Mouse (Mus musculus): ENCODE results near the gene Csrnp3. TPM values are rescaled to one million over a fixed set of nuclear protein-coding genes. Genes with fewer than 3 reads are reported as not detected.
"Not testable (repeated sequence)": the region's sequence is repeated elsewhere in the genome, so short reads cannot be mapped to it uniquely, and the experiment has no call there.

The Csrnp3 gene
- total RNA-seq (2021): 1 to 10 TPM; 3.4 to 4.5 TPM
- long read RNA-seq, experiment 1: 0 reads
- long read RNA-seq, experiment 2, partial matches to known transcripts: 0 of 1 reads
- long read RNA-seq, experiment 2, other reads (novel, unspliced or antisense): 1 of 1 reads

DNA sequence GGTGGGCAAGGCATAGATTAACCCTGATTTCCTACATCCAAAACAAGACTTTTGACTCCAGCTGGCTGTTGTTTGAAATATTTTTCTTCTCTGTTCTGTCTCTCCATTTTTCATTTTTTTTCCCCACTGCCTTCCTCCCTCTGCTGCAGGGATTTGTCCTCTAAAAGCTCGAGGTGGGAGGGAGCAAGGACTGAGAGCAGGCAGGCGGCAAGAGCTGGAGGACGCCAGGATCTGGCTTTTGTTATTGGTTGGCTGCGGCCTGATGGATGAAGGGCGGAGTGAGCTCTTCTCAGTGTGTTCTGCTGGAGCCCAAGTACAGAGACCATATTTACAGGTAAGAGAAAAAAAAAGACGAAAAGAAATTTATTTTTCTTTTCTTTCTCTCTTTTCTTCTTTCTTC, at the start of gene Csrnp3:
Gene Csrnp3 (plus strand): TSS at position 217 of the 400 bp plus-strand sequence.
- no peak for DNase-seq (ENCODE audit: low spot score in 2 of 2)

DNA sequence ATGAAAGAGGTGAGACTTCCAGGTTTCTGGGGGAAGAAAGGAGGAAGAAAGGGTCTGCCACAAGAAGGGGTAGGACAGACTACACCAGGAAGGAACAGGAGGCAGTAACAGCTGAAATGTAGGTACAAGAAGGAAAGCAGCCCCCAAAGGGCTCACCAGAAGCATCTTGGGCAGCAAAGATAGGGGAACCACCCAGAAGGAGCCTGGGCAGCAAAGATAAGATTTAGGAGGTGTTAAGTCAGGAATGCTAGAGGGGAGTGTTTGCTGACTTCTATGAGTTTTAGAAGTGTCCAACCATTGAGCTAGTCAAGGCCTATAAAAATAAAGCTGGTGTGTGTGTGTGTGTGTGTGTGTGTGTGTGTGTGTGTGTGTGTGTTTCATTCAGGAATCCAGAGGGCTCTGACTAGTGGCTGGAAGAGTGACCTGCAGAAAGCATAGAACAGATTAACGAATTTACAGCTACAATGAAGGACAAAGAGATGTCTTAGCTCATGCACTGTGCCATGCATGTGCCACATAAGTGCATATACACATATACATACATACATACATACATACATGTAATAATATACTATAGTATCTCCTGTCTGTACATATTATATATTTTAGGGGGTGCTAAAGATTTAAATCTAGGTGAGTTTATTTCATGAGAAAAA, 44.4 kb upstream of the Csrnp3 start:
- no peak for DNase-seq (ENCODE audit: low spot score in 2 of 2)

DNA sequence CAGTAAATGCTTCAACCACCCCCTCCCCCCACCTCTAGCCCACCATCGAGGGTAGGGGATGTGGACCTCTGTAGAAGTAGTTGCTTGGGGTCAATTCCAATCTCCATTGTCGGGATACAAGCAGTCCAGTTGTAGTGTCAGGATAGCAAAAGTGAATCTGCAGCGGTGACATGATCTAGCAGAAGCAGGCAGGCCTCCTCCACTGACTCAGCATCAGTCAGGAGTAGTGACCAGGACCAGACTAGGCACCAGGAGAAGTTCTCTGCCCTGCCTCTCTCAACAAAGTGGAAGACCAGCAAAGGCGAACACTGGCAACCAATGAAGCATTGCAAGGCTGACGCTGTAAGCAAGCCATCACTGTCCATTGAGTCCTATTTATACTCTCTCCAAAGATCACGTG, 39.0 kb upstream of the Csrnp3 start:
- DNase-seq (ENCODE audit: low spot score in 2 of 2): no peak

DNA sequence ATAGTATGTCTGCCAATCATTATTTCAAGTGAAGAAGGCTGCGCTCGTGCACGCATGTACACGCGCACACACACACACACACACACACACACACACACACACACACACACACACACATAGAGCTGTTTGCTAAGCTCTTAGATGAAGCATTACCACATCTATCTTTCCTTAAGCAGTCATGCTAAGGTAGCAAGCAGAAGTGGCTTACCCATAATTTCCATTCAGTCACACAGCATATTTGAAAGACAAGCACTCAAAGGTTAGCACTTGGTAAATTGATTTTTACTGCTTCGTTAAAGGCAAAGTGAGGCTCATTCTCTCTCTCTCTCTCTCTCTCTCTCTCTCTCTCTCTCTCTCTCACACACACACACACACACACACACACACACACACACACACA, 34.4 kb upstream of the Csrnp3 start:
- DNase-seq (ENCODE audit: low spot score in 2 of 2): not testable (repeated sequence)

DNA sequence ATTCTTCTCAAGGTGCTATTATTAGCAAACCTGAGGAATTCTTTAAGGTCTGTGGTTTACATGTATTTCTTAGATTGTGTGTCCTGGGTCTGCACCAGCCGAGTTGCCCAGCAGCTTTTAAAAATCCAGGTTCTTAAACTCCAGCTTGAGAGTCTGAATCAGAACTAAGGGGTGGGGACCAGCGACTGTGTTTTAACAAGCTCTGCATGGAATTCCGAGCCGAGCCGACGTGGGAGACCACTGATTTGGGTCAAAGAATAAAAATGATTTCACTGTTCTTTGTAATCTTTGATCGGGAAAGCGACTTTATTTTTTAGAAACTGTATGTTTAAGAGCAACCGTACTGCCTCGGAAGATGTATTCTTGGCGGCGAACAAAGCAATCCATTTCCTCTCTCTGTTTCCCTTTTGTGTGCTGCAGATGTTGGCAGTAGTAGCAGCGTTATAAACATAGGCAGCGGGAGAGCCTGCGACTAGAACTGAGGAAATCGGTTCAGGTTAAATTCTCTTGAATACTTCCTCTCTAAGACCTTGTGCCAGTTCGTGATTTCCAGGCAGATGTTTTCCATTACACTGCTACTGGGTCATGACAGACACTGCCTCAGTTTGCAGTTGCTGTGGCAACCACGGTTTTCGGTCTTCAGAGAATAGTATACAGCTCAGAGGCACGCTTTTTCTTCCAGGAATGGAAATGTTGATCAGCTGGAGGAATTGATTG, 27.3 kb upstream of the Csrnp3 start:
- DNase-seq (ENCODE audit: low spot score in 2 of 2): no peak

DNA sequence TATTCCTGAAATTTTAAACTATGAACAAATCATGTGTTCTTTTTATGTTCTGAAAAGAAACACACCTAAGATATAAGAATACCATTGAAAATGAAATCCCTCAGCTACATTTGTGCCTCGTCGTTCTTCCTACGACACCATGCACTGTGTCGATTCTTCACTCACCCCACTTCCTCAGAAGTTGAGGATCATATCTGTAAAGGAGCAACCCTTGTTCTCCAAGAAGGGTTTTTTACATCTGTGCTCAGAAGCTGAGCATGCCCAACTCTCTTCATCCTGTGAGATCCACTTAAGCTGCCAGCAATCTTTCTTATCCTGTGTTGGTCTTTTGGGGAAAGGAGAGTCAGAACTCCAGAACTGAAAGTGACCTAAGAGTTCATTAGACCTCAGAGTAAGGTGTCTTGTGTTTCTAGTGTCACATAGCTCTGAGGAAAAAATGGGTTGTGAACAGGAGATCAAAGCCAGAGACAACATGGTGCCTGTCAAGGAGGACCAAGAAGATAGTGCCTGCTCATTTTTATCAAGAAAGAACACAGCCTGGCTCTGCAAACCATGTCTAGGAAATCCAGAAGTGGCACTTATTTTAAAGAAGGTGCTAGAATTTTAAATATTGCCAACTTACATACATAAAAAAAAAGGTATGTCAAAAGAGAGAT, 25.3 kb upstream of the Csrnp3 start:
- DNase-seq (ENCODE audit: low spot score in 2 of 2): no peak

DNA sequence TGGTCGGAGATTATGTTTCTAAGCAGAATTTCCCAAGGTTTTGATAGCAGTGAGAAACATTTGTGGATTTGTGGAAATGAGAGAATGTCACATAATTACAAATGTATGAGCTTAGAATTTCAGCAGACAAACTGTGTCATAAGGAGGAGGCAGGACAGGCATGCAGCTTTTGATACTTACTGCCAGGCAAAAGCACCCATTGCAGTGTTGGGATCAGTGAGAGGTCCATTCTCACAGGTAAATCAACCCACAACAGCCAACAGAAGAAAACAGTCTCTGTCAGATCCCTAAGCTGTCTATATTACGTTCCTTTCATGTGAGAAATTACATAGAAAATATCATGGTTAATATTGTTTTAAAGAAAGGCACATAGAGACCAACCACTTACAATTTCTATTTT, 19.3 kb upstream of the Csrnp3 start:
- no peak for DNase-seq (ENCODE audit: low spot score in 2 of 2)

DNA sequence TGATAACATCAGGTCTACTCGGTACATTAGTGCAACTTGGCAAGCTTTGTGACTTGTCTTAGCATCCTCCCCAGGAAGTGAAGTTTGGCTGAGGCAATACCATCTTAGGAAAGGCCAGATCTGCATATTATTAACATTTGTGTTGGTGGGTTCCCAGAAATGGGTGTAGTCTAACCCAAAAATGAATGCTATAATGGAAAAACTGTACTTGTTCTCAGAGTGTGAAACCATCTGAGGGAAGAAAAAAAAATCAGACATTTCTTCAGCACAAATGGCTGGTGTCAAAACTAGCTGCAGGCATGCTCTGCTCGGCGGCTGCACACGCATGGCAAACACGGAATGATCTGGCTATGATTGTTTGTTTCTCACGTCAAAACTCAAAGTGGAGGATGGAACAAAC, 18.8 kb upstream of the Csrnp3 start:
- no peak for DNase-seq (ENCODE audit: low spot score in 2 of 2)

DNA sequence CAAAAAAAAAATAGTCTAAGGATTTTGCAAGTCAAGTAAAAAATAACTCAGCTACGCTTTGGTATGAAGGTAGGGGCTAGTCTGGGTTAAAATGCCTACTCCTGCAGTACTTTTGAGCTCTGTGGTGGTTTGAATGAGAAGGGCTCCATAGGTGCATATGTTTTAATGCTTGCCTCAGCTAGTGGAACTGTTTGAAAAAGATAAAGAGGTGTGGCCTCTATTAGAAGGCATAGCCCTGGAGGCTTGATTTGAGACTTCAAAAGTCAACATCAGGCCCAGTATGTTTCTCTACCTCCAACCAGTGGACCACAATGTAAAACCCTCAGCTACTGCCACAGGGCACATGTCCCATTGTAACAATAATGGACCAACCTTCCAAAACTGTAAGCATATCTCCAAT, 16.9 kb upstream of the Csrnp3 start:
- DNase-seq (ENCODE audit: low spot score in 2 of 2): no peak

DNA sequence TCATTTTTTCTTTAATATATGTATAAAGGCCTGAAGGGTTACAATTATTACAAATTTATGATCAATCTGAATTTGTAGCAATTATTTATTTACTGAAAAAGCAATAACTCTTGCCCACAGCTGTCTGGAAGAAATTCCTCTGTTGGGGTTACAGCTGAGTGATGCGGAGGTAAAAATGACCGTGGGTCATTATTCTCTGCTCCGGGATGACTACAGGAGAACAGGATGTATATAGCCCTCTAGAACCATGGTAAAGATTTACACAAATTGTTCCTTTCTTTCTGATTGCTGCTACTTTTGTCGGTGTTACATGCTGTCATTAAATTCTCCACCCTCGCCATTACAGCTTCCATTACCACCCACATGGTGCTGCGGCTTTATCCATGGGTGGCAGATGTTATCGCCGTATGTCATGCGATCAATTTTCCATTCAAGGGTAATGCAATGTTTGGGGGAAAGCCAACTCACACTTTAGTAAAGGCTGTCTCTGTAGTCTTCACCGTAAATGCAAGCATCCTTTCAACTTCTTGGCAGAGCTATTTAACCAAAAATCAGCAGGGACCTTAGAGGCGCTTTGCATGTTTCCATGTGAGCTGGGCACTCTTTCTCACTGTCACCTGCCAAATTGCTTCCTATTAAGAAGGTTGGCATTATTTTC, 12.7 kb upstream of the Csrnp3 start:
- no peak for DNase-seq (ENCODE audit: low spot score in 2 of 2)

DNA sequence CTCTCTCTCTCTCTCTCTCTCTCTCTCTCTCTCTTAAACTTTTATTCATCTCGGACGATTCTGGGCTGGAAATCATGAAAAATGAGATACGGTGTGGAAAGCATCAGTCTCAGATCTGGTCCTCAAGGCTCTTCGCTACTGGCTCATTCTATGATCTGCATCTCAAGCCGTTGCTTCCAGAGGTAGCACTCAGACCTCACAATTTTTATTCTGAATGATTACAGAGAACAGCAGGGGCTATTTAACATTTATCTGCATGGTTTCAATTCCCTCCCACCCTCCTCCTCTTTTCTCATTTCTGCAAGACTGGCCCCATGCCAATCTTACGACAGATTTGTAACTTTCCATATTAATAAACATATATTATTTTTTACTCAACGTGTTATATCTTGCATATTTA, 12.1 kb upstream of the Csrnp3 start:
- no peak for DNase-seq (ENCODE audit: low spot score in 2 of 2)

DNA sequence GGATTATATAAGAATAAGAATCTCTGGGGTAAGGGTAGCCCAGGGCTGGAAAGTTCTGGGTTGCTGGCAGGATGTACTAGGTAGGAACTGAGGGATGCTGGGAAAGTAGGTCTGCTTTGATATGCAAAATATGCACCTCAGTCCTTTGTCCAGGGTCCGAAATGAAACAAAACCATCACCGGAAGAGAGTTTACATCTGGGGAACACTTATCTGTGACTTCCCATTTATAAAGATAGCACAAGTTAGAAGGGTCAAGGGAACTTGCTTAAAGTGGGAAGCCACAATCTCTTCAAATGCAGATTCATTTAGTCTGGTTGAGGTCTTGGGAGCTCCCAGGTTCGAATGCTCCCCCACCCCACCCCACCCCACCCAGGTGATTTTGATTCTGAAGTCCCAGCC, 4.0 kb upstream of the Csrnp3 start:
- DNase-seq (ENCODE audit: low spot score in 2 of 2): no peak

DNA sequence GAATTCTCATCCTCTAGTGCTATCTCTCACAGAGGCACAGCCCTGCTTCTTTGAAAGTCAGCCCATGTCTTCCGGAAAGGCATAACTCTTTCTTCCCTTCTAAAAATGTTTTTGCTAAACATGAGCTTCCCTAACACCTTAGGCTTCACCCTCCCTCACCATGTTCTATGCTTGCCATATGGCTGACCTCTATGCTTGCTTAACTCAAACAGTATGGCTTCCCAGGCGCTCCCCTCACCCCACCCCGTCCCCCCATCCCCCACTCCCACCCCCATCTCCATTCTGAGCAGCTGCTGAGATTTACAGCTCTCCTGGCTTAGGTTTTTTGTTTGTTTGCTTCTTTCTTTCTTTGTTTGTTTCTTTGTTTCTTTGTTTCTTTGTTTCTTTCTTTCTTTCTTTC, 3.2 kb upstream of the Csrnp3 start:
- no peak for DNase-seq (ENCODE audit: low spot score in 2 of 2)

DNA sequence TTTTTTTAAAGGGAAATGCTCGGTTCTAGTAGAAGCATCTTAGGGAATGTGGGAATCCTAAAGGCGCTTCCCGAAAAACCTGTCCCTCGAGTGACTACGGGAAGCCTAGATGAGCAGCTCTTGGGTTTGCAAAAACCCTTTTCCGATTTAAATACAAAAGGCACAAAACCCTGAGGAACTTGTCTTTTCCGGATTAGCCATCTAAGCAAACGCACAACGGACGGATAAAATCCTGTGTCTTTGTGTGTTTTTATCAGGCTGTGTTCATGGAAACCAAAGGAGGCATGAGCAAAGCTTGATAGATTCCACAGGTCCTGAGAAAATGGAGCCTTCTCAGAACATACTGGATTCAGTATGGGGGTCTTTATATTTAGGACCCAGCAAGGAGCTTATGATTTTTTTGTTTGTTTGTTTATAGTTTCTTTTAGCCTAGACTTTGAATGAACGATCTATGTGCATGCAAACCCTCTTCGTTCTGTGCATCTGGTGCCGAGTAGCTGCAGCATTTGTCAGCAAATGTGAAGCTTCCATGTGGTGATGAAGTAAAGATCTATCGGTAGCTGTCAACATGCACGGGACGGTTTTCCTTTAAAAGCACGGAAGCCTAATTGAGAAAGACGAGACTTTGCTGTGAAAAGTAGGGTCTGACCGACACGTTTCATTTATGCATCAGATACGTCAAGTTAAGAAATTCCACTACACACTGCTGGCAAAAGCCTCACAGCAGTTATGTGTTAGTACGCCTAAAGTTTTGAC, 611 bp downstream of the Csrnp3 start:
- DNase-seq (ENCODE audit: low spot score in 2 of 2): no peak

DNA sequence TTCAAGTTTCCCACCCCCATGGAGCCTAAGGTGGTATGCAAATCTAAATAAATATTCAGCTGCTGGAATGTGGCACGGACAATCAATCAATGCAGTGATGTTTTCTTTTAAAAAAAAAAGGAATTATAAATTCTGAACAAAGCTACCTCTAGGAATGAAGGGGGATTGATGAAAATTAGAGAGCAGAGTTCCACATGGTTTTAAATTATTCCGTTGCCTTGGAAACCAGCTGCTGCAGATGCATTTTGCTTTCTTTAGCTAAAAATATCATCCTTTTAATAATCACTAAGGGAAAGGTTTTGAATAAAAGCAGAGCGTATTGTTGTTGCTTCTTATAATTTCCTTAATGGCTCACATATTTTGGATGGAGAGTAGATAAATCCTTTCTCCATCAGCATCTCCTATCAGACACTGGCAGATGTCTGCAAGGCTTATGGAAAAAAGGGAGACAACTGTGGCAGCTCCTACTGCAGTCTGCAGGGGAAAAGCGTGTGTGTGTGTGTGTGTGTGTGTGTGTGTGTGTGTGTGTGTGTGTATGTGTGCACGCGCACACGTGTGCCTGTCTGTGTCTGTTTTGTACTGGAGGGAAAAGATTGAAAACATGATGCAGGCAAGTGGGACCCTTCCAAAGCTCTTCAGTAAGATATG, 2.0 kb downstream of the Csrnp3 start:
- DNase-seq (ENCODE audit: low spot score in 2 of 2): no peak

DNA sequence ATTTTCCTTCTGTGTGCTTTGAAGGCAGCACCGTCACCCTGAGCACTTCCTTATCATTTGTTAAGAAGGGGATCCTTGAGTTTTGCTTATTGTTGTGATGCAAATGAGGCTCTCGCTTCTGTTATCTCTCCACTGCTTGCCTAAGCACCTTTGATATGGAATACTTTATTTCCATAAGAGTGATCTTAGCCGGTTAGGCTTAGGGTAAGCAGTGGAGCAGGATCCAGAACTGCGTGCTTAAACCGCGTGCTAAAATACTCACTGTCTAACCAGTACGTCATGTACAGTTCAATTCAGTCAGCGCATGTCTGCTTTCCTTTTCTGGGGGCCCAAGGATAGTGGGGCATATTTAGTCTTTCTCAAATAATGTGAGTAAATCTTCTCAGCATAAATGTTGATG, 3.1 kb downstream of the Csrnp3 start:
- no peak for DNase-seq (ENCODE audit: low spot score in 2 of 2)

DNA sequence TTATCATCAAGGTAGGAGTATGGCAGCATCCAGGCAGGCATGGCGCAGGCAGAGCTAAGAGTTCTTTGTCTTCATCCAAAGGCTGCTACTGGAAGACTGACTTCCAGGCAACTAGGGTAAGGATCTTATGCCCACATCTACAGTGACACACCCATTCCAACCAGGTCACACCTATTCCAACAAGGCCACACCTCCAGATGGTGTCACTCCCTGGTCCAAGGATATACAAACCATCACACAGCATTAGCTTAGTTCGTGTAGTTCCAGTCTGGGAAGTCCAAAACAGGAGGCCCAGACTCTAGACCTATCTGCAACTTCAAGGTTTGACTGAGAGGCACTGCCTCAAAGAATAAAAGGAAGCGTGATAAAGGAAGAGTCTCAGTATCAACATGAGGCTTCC, 4.7 kb downstream of the Csrnp3 start:
- not testable (repeated sequence) for DNase-seq (ENCODE audit: low spot score in 2 of 2)

DNA sequence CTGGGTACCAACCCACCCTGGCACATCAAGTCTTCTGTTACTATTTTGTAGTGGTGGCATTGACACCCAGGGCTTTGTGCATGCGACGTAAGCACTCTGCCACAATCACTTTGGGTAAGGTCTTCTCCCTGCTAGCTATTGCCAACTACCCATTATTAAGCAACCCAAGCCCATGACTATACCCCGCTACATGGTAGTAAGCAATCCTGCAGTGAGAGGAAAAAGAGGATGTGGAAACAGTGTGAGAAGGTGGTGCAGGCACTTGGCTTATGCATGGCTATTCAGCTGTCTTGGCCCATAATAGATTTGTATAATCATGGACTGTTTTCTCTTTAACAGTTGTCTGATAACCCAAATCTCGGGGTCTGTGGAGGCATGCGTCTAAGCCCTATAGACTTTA, 11.2 kb downstream of the Csrnp3 start:
- DNase-seq (ENCODE audit: low spot score in 2 of 2): no peak

DNA sequence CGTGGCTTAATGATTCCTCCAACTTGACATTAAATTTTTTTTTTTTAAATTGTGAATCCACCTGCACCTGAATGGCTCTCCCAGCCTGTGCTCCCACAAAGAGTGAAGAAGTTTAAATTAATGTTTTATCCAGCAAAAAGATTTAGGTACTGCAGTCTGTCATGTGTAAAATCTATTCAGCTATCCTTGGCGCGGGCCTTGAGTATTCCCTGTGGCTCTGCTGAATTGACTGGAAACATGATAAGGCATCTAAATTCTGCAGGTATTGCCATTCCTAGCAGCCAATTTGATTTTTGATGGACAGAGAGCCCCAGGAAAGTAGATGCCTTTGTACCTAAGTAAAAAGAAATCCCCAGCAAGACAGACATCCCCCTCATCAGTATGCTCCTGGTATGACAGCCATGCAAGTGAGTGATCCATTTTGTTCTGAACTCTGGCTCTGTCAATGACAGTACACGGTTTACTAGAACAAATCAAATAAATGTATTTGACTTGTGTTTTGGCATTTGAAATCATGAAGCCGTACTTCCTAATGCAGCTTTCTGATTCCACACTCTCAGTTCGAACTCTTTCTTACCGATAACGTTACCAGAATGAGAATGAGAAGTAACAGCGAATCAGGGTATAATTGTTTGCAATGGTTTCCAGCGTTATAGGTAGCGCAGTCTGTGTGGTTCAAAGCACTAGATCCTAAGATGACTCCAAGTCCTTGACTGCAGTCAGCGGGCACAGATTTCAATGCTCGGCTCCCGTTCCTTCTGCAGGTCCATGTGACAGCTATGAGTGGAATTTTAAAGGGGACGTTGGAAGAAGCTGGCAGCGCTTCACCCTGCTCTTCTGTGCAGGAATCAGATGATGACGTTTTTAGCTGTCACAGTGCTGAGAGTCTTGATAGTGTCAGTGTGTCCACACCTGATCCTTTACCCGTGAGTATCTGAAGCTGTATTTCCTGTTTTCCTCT, 14.5 kb downstream of the Csrnp3 start:
- DNase-seq (ENCODE audit: low spot score in 2 of 2): no peak

All from adrenal gland, postnatal 4 days (tissue).